Mouse (Mus musculus) hindbrain, embryonic 14.5 days (tissue): ENCODE measurements around the gene Pgf. TPM values are rescaled to one million over a fixed set of nuclear protein-coding genes. Genes with fewer than 3 reads are reported as not detected.
A peak's percentile ranks its signal among the peaks of the same experiment; 100 is the strongest.

ENCODE experiments used
- ATAC-seq: fragments of 200-750 bp; cut with Nextera tagmentation; 2 replicates; pipeline ENCODE4 v1.8.0; 2017; ENCODE audit warnings: moderate number of reproducible peaks, mild to moderate bottlenecking, moderate TSS enrichment, moderate library complexity; ENCODE audit not compliant: low FRiP score
- DNase-seq: peaks from one replicate; pipeline ENCODE4 v3.0.0-alpha.2; 2015; ENCODE audit warnings: low spot score
- H3K27ac ChIP-seq: fragments of 300-500 bp; sonication (generic); 2 replicates; pipeline ENCODE4 v1.5.1; 2014; ENCODE audit warnings: mild to moderate bottlenecking, moderate library complexity
- H3K27me3 ChIP-seq: fragments of 300-500 bp; sonication (generic); 2 replicates; pipeline ENCODE4 v1.6.1; 2014; ENCODE audit warnings: mild to moderate bottlenecking, low read length, mixed read lengths; ENCODE audit not compliant: control insufficient read depth, insufficient read depth
- H3K36me3 ChIP-seq: fragments of 300-500 bp; sonication (generic); replicated peaks from 2 replicates; pipeline ENCODE4 v1.6.1; 2014; ENCODE audit not compliant: control insufficient read depth, insufficient read depth
- H3K4me1 ChIP-seq: fragments of 300-500 bp; sonication (generic); replicated peaks from 2 replicates; pipeline ENCODE4 v1.6.1; 2014; ENCODE audit warnings: antibody characterized with exemption, low read length, mixed read lengths; ENCODE audit not compliant: control insufficient read depth, insufficient read depth
- H3K4me2 ChIP-seq: fragments of 300-500 bp; sonication (generic); replicated peaks from 2 replicates; pipeline ENCODE4 v1.6.1; 2014; ENCODE audit warnings: mild to moderate bottlenecking, moderate library complexity
- H3K4me3 ChIP-seq: fragments of 300-500 bp; sonication (generic); replicated peaks from 2 replicates; pipeline ENCODE4 v1.5.1; 2014; ENCODE audit warnings: mild to moderate bottlenecking, low read length
- H3K9ac ChIP-seq: fragments of 300-500 bp; sonication (generic); 2 replicates; pipeline ENCODE4 v1.6.1; 2014
- H3K9me3 ChIP-seq: fragments of 300-500 bp; sonication (generic); 2 replicates; pipeline ENCODE4 v1.6.1; 2016; ENCODE audit warnings: low read length; ENCODE audit not compliant: control insufficient read depth
- WGBS: fragments of 180-500 bp; shearing (Covaris S2); extraction: QIAGEN DNeasy Blood & Tissue Kit; methylation state at CpG from one replicate; pipeline ENCODE4 v1.1.7; 2014; 5-methylcytosine and 5-hydroxymethylcytosine counted together
- polyA plus RNA-seq: library from polyadenylated mRNA; unstranded; fragments of >200 nt; fragmentation: Nextera tagmentation; extraction: Ambion mirVana; gene quantifications from 2 replicates; pipeline ENCODE4 v1.2.1, GENCODE M21; 2014

Pgf gene
- polyA plus RNA-seq, 1 experiment from 2014 or later: 8.3 TPM

- no peak overlapping the region for H3K9ac ChIP-seq
- DNase-seq: no peak
- no peak overlapping the region for H3K4me3 ChIP-seq
- H3K4me2 ChIP-seq: no peak overlapping the region
- no peak overlapping the region for H3K27ac ChIP-seq
- WGBS: 87% methylated on average over 6 of the region's 6 CpGs
- peaks cover 14% of the 10 kb centered on the region; the same call in 1 of the 2 replicates for H3K36me3 ChIP-seq
- ATAC-seq: no peak
- H3K4me1 ChIP-seq: no peaks in the 10 kb centered on the region
- no peaks in the 10 kb centered on the region for H3K9me3 ChIP-seq
- no peaks in the 10 kb centered on the region for H3K27me3 ChIP-seq
Observed at GRCm38 (mm10) chr12:85141096-85141495, 36.5 kb downstream of the Pgf start.

GRCm38 (mm10) chr12:85140036-85140701 lies 37.4 kb downstream of the Pgf start:
- Histone ChIP-seq H3K9me3 (no peaks in the 10 kb centered on the region), H3K4me1 (no peaks in the 10 kb centered on the region), H3K9ac (no peak overlapping the region), H3K36me3 (peaks cover 23% of the 10 kb centered on the region), H3K27ac (no peak overlapping the region), H3K27me3 (no peaks in the 10 kb centered on the region), H3K4me2 (no peak overlapping the region), H3K4me3 (no peak overlapping the region)
- DNase-seq: no peak
- WGBS: 44% methylated on average over 18 of the region's 18 CpGs
- ATAC-seq: no peak

GRCm38 (mm10) chr12:85136627-85137026 lies 41.0 kb downstream of the Pgf start:
- Histone ChIP-seq H3K4me3 (no peak overlapping the region), H3K27me3 (no peaks in the 10 kb centered on the region), H3K4me2 (no peak overlapping the region), H3K9me3 (no peaks in the 10 kb centered on the region), H3K9ac (no peak overlapping the region), H3K4me1 (no peaks in the 10 kb centered on the region), H3K36me3 (peaks cover 55% of the 10 kb centered on the region), H3K27ac (no peak overlapping the region)
- WGBS: 91% methylated on average over 4 of the region's 4 CpGs
- no peak for ATAC-seq
- DNase-seq: no peak

GRCm38 (mm10) chr12:85135513-85136470 lies 41.8 kb downstream of the Pgf start:
- Histone ChIP-seq H3K4me2 (no peak overlapping the region), H3K4me1 (no peaks in the 10 kb centered on the region), H3K27me3 (no peaks in the 10 kb centered on the region), H3K9me3 (no peaks in the 10 kb centered on the region), H3K4me3 (no peak overlapping the region), H3K27ac (no peak overlapping the region), H3K36me3 (peaks cover 63% of the 10 kb centered on the region), H3K9ac (no peak overlapping the region)
- no peak for DNase-seq
- 0 out of 2 replicates have a peak, but pooled peaks have one; percentile 25 for ATAC-seq
- WGBS: 79% methylated on average over 19 of the region's 19 CpGs

GRCm38 (mm10) chr12:85134043-85134794 lies 43.4 kb downstream of the Pgf start:
- H3K9ac ChIP-seq: no peak overlapping the region
- H3K4me1 ChIP-seq: no peaks in the 10 kb centered on the region
- no peak for DNase-seq
- no peak overlapping the region for H3K27ac ChIP-seq
- H3K4me3 ChIP-seq: no peak overlapping the region
- peaks cover 75% of the 10 kb centered on the region for H3K36me3 ChIP-seq
- H3K9me3 ChIP-seq: no peaks in the 10 kb centered on the region
- H3K27me3 ChIP-seq: no peaks in the 10 kb centered on the region
- no peak for ATAC-seq
- H3K4me2 ChIP-seq: no peak overlapping the region
- WGBS: 92% methylated on average over 8 of the region's 8 CpGs

GRCm38 (mm10) chr12:85131361-85131760 lies 46.2 kb downstream of the Pgf start:
- no peaks in the 10 kb centered on the region for H3K9me3 ChIP-seq
- DNase-seq (no peak), ATAC-seq (no peak)
- H3K27ac ChIP-seq: no peak overlapping the region
- H3K36me3 ChIP-seq: peaks cover 90% of the 10 kb centered on the region
- H3K27me3 ChIP-seq: no peaks in the 10 kb centered on the region
- no peak overlapping the region for H3K4me3 ChIP-seq
- no peak overlapping the region for H3K9ac ChIP-seq
- H3K4me2 ChIP-seq: no peak overlapping the region
- WGBS: 88% methylated on average over 6 of the region's 6 CpGs
- H3K4me1 ChIP-seq: no peaks in the 10 kb centered on the region

GRCm38 (mm10) chr12:85129426-85129978 lies 48.1 kb downstream of the Pgf start:
- WGBS: 95% methylated on average over 9 of the region's 9 CpGs
- Histone ChIP-seq H3K36me3 (peaks cover 90% of the 10 kb centered on the region), H3K9ac (no peak overlapping the region), H3K4me2 (no peak overlapping the region), H3K27me3 (no peaks in the 10 kb centered on the region), H3K9me3 (no peaks in the 10 kb centered on the region), H3K4me3 (no peak overlapping the region), H3K27ac (no peak overlapping the region), H3K4me1 (no peaks in the 10 kb centered on the region)
- DNase-seq (no peak), ATAC-seq (no peak)

GRCm38 (mm10) chr12:85126986-85127603 lies 50.5 kb downstream of the Pgf start:
- Histone ChIP-seq H3K9me3 (no peaks in the 10 kb centered on the region), H3K4me3 (no peak overlapping the region), H3K4me1 (no peaks in the 10 kb centered on the region), H3K4me2 (no peak overlapping the region), H3K9ac (no peak overlapping the region), H3K27me3 (no peaks in the 10 kb centered on the region), H3K27ac (no peak overlapping the region), H3K36me3 (peaks cover 92% of the 10 kb centered on the region)
- DNase-seq (no peak), ATAC-seq (no peak)
- 74% methylated on average over 8 of the region's 8 CpGs for whole genome bisulfite sequencing
